ENCODE assay signal across 22 mouse cellular contexts in the genomic region with DNA sequence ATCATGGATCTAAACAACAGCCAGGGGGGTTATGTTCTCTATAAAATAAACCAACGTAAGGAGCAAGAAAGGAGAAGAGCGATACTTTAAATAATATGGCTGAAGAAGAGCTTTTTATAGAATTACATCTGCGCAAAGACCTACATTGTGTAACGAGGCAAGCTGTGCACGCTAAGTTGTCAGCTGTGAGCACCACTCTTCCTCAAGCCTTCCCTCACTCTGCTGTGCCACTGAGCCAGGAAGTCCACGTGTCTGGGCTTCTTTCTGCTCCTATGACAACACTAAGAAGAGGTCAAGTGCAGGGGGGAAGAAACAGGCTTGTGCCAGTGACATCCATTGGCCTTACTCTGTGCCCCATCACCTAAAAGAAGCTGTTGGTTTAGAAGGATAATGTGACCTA.
DNase-seq lines count a peak whose midpoint lies in the region; ATAC-seq and TF ChIP-seq lines count a peak whose summit lies in the region.
"Had no signal": no experiment of that assay in that cellular context is flagged by ENCODE, and none has a peak within 500 bp of the region (broad histone marks: within the 10 kb centered on the region; RNA-seq: fewer than 3 reads in every experiment).

No protein-coding gene starts in this region.

- DNase-seq in left cerebral cortex, adult 11 months (ENCODE audit: low spot score), result peak; percentile 33
- no peak for DNase-seq in left cerebral cortex, postnatal 4 days
- DNase-seq in left cerebral cortex, adult 2 months (ENCODE audit: extremely low spot score in 1 of 2, low spot score in 2 of 2), result peak in 1 of 2 experiments; percentile 37
- DNase-seq in right cerebral cortex, adult 2 months (ENCODE audit: low spot score in 2 of 2), result peak; percentile 32 to 59
- no peak for DNase-seq in liver, postnatal 0 days
- DNase-seq in spleen, postnatal 10 days (ENCODE audit: low spot score in 2 of 2), result no peak
- DNase-seq in kidney, adult 11 months, result no peak
- DNase-seq: adrenal gland, postnatal 25 days; B cell, adult 2 months; cerebellum, adult 11-12 months; cerebellum, postnatal 25 days; heart, postnatal 10 days; thymus, postnatal 14 days had no signal

- H3K4me2 ChIP-seq in liver, postnatal 0 days (ENCODE audit: low read depth, low read length), result no peak overlapping the region
- H3K4me2 ChIP-seq: forebrain, embryonic 13.5 days; hindbrain, embryonic 12.5 days; intestine, embryonic 15.5 days; kidney, embryonic 15.5 days had no signal

- H3K27ac ChIP-seq in left cerebral cortex, adult 2 months, result peak overlapping the region; percentile 78
- no peak overlapping the region for H3K27ac ChIP-seq in liver, postnatal 0 days (ENCODE audit: low read depth)
- H3K27ac ChIP-seq: forebrain, embryonic 13.5 days; heart, embryonic 10.5 days; hindbrain, embryonic 12.5 days; intestine, embryonic 15.5 days; kidney, embryonic 15.5 days; liver, embryonic 14.5 days; macrophage; midbrain, embryonic 10.5 days had no signal

- H3K4me1 ChIP-seq in liver, postnatal 0 days (ENCODE audit: insufficient read depth), result no peaks in the 10 kb centered on the region
- H3K4me1 ChIP-seq: forebrain, embryonic 13.5 days; heart, embryonic 10.5 days; hindbrain, embryonic 12.5 days; intestine, embryonic 15.5 days; kidney, embryonic 15.5 days; midbrain, embryonic 10.5 days had no signal

- H3K36me3 ChIP-seq in liver, postnatal 0 days (replicated peaks; ENCODE audit: insufficient read depth, low read length), result no peaks in the 10 kb centered on the region
- H3K36me3 ChIP-seq: heart, embryonic 10.5 days; hindbrain, embryonic 12.5 days; intestine, embryonic 15.5 days; kidney, embryonic 15.5 days; midbrain, embryonic 10.5 days had no signal

- intact Hi-C loops in left cerebral cortex, postnatal 4 days (cut with DNase I), result no loop called here
- intact Hi-C loops in left cerebral cortex, adult 2 months (cut with DNase I), result loop anchor here (1.0 to 5.0 kb wide), 2 partner anchors 82 to 135 kb away; no protein-coding TSS in a partner anchor

- H3K9me3 ChIP-seq in liver, postnatal 0 days (ENCODE audit: low read length), result no peaks in the 10 kb centered on the region
- H3K9me3 ChIP-seq: forebrain, embryonic 13.5 days; heart, embryonic 10.5 days; hindbrain, embryonic 12.5 days; intestine, embryonic 15.5 days; kidney, embryonic 15.5 days; midbrain, embryonic 10.5 days had no signal

- no peaks in the 10 kb centered on the region for H3K27me3 ChIP-seq in liver, postnatal 0 days (ENCODE audit: insufficient read depth, low read length)
- H3K27me3 ChIP-seq: forebrain, embryonic 13.5 days; hindbrain, embryonic 12.5 days; intestine, embryonic 15.5 days; kidney, embryonic 15.5 days had no signal

- 64% methylated on average over 6 of the region's 6 CpGs for WGBS in liver, postnatal 0 days (ENCODE audit: insufficient replicate concordance)

- no peak for TF ChIP-seq CTCF in left cerebral cortex, adult 2 months (IDR thresholded peaks at IDR 0.05)
- TF ChIP-seq CTCF in liver, postnatal 0 days (IDR thresholded peaks at IDR 0.05; ENCODE audit: low read depth), result no peak

- ATAC-seq in liver, postnatal 0 days, result no peak
- ATAC-seq in inflammation-experienced regulatory T-cells, adult 6 months, result no peak
- ATAC-seq: forebrain, embryonic 13.5 days; intestine, embryonic 15.5 days had no signal

- TF ChIP-seq EP300 in liver, postnatal 0 days (IDR thresholded peaks at IDR 0.05; ENCODE audit: low read depth), result no peak

- H3K4me3 ChIP-seq in left cerebral cortex, adult 2 months, result no peak overlapping the region
- no peak overlapping the region for H3K4me3 ChIP-seq in liver, postnatal 0 days (ENCODE audit: low read depth, low read length)
- H3K4me3 ChIP-seq: forebrain, embryonic 13.5 days; heart, embryonic 10.5 days; hindbrain, embryonic 12.5 days; intestine, embryonic 15.5 days; kidney, embryonic 15.5 days; midbrain, embryonic 10.5 days had no signal

- no peak overlapping the region for H3K9ac ChIP-seq in liver, postnatal 0 days (replicated peaks)
- H3K9ac ChIP-seq: forebrain, embryonic 13.5 days; hindbrain, embryonic 12.5 days; intestine, embryonic 15.5 days; kidney, embryonic 15.5 days; liver, embryonic 14.5 days had no signal

Comparison
In these comparisons a context has a peak if more than half of its experiments do, and no peak if none do; other contexts are left out.
1. DNase-seq: peak in left cerebral cortex, adult 11 months (single experiment) and right cerebral cortex, adult 2 months (2 of 2); none in left cerebral cortex, postnatal 4 days (single experiment), liver, postnatal 0 days (single experiment), spleen, postnatal 10 days (0 of 2) and kidney, adult 11 months (single experiment).